Mouse (Mus musculus) thymus, adult 2 months (tissue): ENCODE results near the gene Ly6g6d. TPM values are rescaled to one million over a fixed set of nuclear protein-coding genes. Genes with fewer than 3 reads are reported as not detected.
A peak's percentile ranks its signal among the peaks of the same experiment; 100 is the strongest.
"Not testable (repeated sequence)": the region's sequence is repeated elsewhere in the genome, so short reads cannot be mapped to it uniquely, and the experiment has no call there.

Source experiments
- DNase-seq: peaks from one replicate; pipeline ENCODE4 v3.0.0; 2021
- H3K27ac ChIP-seq: fragments of 200-500 bp; 2 replicates; pipeline ENCODE4 v1.5.1; 2012; ENCODE audit warnings: low read length, control low read depth; ENCODE audit not compliant: control insufficient read depth, insufficient read depth
- H3K27me3 ChIP-seq: fragments of 200-500 bp; 2 replicates; pipeline ENCODE4 v1.6.1; 2012; ENCODE audit warnings: mild to moderate bottlenecking, low read length, moderate library complexity, mixed read lengths; ENCODE audit not compliant: control insufficient read depth, insufficient read depth
- H3K36me3 ChIP-seq: fragments of 200-500 bp; 2 replicates; pipeline ENCODE4 v1.6.1; 2012; ENCODE audit warnings: mild to moderate bottlenecking, low read length, moderate library complexity; ENCODE audit not compliant: control insufficient read depth, insufficient read depth
- H3K4me1 ChIP-seq: fragments of 200-500 bp; replicated peaks from 2 replicates; pipeline ENCODE4 v1.6.1; 2012; ENCODE audit warnings: low read length; ENCODE audit not compliant: control insufficient read depth, insufficient read depth
- H3K4me3 ChIP-seq: fragments of 200-500 bp; 2 replicates; pipeline ENCODE4 v1.5.1; 2012; ENCODE audit warnings: mild to moderate bottlenecking, low read length, control low read depth, moderate library complexity; ENCODE audit not compliant: control insufficient read depth, insufficient read depth
- CTCF ChIP-seq: fragments of 200-500 bp; IDR thresholded peaks from 2 replicates; pipeline ENCODE4 v1.5.1; 2012; ENCODE audit warnings: mild to moderate bottlenecking, control low read depth, low read length, moderate library complexity, borderline replicate concordance; ENCODE audit not compliant: control insufficient read depth, poor library complexity, insufficient read depth; ENCODE audit errors: extremely low read depth
- POLR2A ChIP-seq: fragments of 200-500 bp; IDR thresholded peaks from 2 replicates; pipeline ENCODE4 v1.6.1; 2012; ENCODE audit warnings: mild to moderate bottlenecking, low read length, control low read depth, moderate library complexity; ENCODE audit not compliant: control insufficient read depth, poor library complexity, insufficient read depth; ENCODE audit errors: extremely low read depth
- WGBS: fragments of 180-500 bp; shearing (Covaris S2); methylation state at CpG from one replicate; pipeline ENCODE4 v1.1.7; 2018; 5-methylcytosine and 5-hydroxymethylcytosine counted together
- polyA plus RNA-seq: library from polyadenylated mRNA; depleted of rRNA; stranded (reverse); fragments of >200 nt; gene quantifications from 2 replicates; pipeline ENCODE4 v1.2.3, GENCODE M21; 2012; rRNA removed

Ly6g6d gene
- 0.59 and 1.5 TPM in 2 replicates for polyA plus RNA-seq

- Histone ChIP-seq H3K4me3 (no peak within 1 kb of the TSS), H3K36me3 (no peaks in the 10 kb centered on the region), H3K4me1 (peaks cover 26% of the 10 kb centered on the region), H3K27me3 (no peaks in the 10 kb centered on the region; the same call in 1 of the 2 replicates), H3K27ac (no peak within 1 kb of the TSS)
- 0 out of 2 replicates have a peak, but pooled peaks have one; percentile 14 for TF ChIP-seq CTCF
- no peak for TF ChIP-seq POLR2A
- no peak for DNase-seq
- WGBS: 6% methylated on average over 14 of the region's 14 CpGs
Observed at GRCm38 (mm10) chr17:35077786-35078233, at the start of gene Ly6g6d. Gene Ly6g6d (minus strand): TSS chr17:35078065.

DNA sequence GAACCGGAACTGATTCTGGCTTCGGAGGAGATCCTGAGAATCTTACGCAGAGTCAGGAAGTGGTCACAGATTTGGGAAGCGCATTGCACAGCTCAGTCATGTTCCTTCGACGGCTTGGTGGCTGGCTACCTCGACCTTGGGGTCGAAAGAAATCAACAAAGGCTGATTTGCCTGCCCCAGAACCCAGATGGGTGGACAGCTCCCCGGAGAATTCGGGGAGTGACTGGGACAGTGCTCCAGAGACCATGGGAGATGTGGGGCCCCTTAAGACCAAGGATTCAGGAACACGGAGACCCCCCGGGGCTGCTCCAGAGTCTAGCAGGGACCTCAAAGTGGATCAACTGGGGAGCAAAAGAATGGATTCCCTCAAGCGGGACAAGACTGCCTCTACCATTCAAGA is 49.2 kb upstream of the Ly6g6d start:
- peak overlapping the region; percentile 76 for H3K4me3 ChIP-seq
- WGBS: 34% methylated on average over 13 of the region's 13 CpGs
- TF ChIP-seq CTCF: no peak
- no peak for TF ChIP-seq POLR2A
- DNase-seq: no peak
- H3K4me1 ChIP-seq: peaks cover 22% of the 10 kb centered on the region
- no peaks in the 10 kb centered on the region for H3K27me3 ChIP-seq
- H3K27ac ChIP-seq: peak overlapping the region; percentile 81
- no peaks in the 10 kb centered on the region for H3K36me3 ChIP-seq

- DNase-seq: peak; percentile 85
- Histone ChIP-seq H3K4me3 (peak within 1 kb of the TSS; percentile 76), H3K4me1 (peaks cover 22% of the 10 kb centered on the region), H3K36me3 (no peaks in the 10 kb centered on the region), H3K27me3 (no peaks in the 10 kb centered on the region), H3K27ac (peak within 1 kb of the TSS; percentile 81)
- WGBS: under 1% methylated on average over 36 of the region's 36 CpGs
- peak; percentile 79 for TF ChIP-seq POLR2A
- peak; percentile 53; the same call in 1 of the 2 replicates for TF ChIP-seq CTCF
Observed at GRCm38 (mm10) chr17:35126206-35126611, 48.3 kb upstream of the Ly6g6d start, which contains the start of gene D17H6S53E. Gene D17H6S53E (plus strand): TSS chr17:35126373.

DNA sequence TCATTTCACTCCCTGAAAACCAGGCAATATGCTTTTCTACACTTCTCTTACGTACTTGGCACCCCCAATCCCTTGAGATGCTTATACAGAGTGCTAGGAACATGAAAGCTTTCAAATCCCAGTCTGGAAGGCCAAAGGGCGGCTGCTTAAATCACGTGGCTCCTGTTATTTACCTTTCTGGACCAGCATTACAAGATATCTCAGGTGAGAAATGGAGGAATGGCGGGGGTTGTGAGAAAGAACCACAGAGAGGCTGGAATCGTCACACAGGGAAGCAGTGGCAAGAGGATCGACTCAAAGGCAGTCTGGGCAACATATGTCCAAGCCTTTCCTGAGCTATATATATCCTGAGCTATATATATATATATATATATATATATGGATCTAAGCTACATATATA is 47.7 kb upstream of the Ly6g6d start:
- H3K4me1 ChIP-seq: peaks cover 22% of the 10 kb centered on the region
- H3K4me3 ChIP-seq: no peak overlapping the region; the same call in 1 of the 2 replicates
- no peak for DNase-seq
- H3K27ac ChIP-seq: no peak overlapping the region
- no peaks in the 10 kb centered on the region for H3K27me3 ChIP-seq
- no peak for TF ChIP-seq CTCF
- no peak for TF ChIP-seq POLR2A
- WGBS: 60% methylated on average over 6 of the region's 6 CpGs
- no peaks in the 10 kb centered on the region for H3K36me3 ChIP-seq

DNA sequence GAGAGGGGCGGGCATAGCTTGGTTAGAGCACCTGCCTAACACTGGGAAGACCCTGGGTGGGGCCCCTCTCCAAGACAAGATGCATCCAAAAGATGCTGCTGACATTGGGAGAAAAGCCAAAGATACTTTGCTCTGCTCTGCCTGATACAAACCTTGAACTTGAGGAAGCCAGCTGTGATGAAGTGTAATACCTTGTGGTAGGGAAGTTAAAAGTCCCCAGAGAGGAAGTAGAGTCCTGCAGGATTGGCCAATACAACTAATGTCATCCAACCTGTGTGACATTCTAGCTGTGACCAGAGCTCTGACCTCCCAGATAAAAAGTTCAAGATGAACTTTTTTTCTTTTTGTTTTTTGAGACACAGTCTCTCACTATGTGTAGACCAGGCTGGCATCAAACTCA is 47.2 kb upstream of the Ly6g6d start:
- no peak overlapping the region for H3K4me3 ChIP-seq
- TF ChIP-seq CTCF (no peak), POLR2A (no peak)
- no peak for DNase-seq
- H3K27me3 ChIP-seq: no peaks in the 10 kb centered on the region
- no peak overlapping the region for H3K27ac ChIP-seq
- no peaks in the 10 kb centered on the region for H3K36me3 ChIP-seq
- WGBS: 96% methylated on average over 1 of the region's 1 CpGs
- peaks cover 27% of the 10 kb centered on the region for H3K4me1 ChIP-seq

GRCm38 (mm10) chr17:35124261-35124896 is 46.5 kb upstream of the Ly6g6d start:
- WGBS: 97% methylated on average over 12 of the region's 12 CpGs
- not testable (repeated sequence) for DNase-seq, H3K27ac ChIP-seq, H3K36me3 ChIP-seq, H3K4me3 ChIP-seq, H3K27me3 ChIP-seq
- peaks cover 27% of the 10 kb centered on the region for H3K4me1 ChIP-seq

DNA sequence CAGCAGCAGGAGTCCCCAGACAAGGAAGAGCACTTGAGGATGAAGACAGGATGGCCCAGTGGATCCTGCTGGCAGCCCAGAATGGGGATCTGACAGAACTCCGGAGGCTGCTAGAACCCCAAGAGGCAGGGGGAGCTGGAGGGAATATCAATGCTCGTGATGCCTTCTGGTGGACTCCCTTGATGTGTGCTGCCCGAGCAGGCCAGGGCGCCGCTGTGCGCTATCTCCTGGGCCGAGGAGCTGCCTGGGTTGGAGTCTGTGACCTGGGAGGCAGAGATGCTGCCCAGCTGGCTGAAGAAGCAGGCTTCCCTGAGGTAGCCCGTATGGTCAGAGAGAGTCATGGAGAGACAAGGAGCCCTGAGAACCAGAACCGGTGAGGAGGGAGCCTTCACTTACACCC is 45.4 kb upstream of the Ly6g6d start:
- peaks cover 27% of the 10 kb centered on the region for H3K4me1 ChIP-seq
- WGBS: 96% methylated on average over 9 of the region's 9 CpGs
- not testable (repeated sequence) for H3K27ac ChIP-seq

More for the DNA sequence above, 45.4 kb upstream of the Ly6g6d start:
- H3K27me3 ChIP-seq, DNase-seq, H3K4me3 ChIP-seq, H3K36me3 ChIP-seq: not testable (repeated sequence)
